Mouse (Mus musculus) intestine, embryonic 14.5 days (tissue): Measurements from ENCODE around the gene Samd3. TPM values are rescaled to one million over a fixed set of nuclear protein-coding genes. Genes with fewer than 3 reads are reported as not detected.

Source experiments
- ATAC-seq: fragments of 200-750 bp; cut with Nextera tagmentation; replicated peaks from 2 replicates; pipeline ENCODE4 v1.8.0; 2017; ENCODE audit warnings: low read depth, moderate number of reproducible peaks, moderate TSS enrichment, moderate library complexity; ENCODE audit not compliant: low FRiP score, low TSS enrichment
- DNase-seq: peaks from one replicate; pipeline ENCODE4 v3.0.0-alpha.2; 2018; ENCODE audit warnings: low spot score
- H3K27ac ChIP-seq: fragments of 300-500 bp; sonication (generic); 2 replicates; pipeline ENCODE4 v1.5.1; 2014; ENCODE audit warnings: low read depth, mild to moderate bottlenecking, control low read depth
- H3K27me3 ChIP-seq: fragments of 300-500 bp; sonication (generic); replicated peaks from 2 replicates; pipeline ENCODE4 v1.6.1; 2014; ENCODE audit warnings: low read length, control low read depth; ENCODE audit not compliant: control insufficient read depth, insufficient read depth
- H3K36me3 ChIP-seq: fragments of 300-500 bp; sonication (generic); 2 replicates; pipeline ENCODE4 v1.6.1; 2014; ENCODE audit warnings: low read length, control low read depth; ENCODE audit not compliant: control insufficient read depth, insufficient read depth
- H3K4me1 ChIP-seq: fragments of 300-500 bp; sonication (generic); replicated peaks from 2 replicates; pipeline ENCODE4 v1.6.1; 2014; ENCODE audit warnings: low read length, control low read depth, mixed read lengths; ENCODE audit not compliant: control insufficient read depth, insufficient read depth
- H3K4me2 ChIP-seq: fragments of 300-500 bp; sonication (generic); 2 replicates; pipeline ENCODE4 v1.6.1; 2014; ENCODE audit warnings: low read length
- H3K4me3 ChIP-seq: fragments of 300-500 bp; sonication (generic); 2 replicates; pipeline ENCODE4 v1.5.1; 2014; ENCODE audit warnings: low read depth, low read length, control low read depth, mixed read lengths
- H3K9ac ChIP-seq: fragments of 300-500 bp; sonication (generic); 2 replicates; pipeline ENCODE4 v1.6.1; 2014; ENCODE audit warnings: mild to moderate bottlenecking, low read length
- H3K9me3 ChIP-seq: fragments of 300-500 bp; sonication (generic); 2 replicates; pipeline ENCODE4 v1.6.1; 2016; ENCODE audit warnings: low read length, control low read depth; ENCODE audit not compliant: control insufficient read depth
- WGBS: fragments of 180-500 bp; shearing (Covaris S2); extraction: QIAGEN DNeasy Blood & Tissue Kit; methylation state at CpG from one replicate; pipeline ENCODE4 v1.1.7; 2014; 5-methylcytosine and 5-hydroxymethylcytosine counted together
- polyA plus RNA-seq: library from polyadenylated mRNA; unstranded; fragments of >200 nt; fragmentation: Nextera tagmentation; extraction: Ambion mirVana; gene quantifications from 2 replicates; pipeline ENCODE4 v1.2.1, GENCODE M21; 2014

Gene Samd3
- not detected in 2 replicates for polyA plus RNA-seq

DNA sequence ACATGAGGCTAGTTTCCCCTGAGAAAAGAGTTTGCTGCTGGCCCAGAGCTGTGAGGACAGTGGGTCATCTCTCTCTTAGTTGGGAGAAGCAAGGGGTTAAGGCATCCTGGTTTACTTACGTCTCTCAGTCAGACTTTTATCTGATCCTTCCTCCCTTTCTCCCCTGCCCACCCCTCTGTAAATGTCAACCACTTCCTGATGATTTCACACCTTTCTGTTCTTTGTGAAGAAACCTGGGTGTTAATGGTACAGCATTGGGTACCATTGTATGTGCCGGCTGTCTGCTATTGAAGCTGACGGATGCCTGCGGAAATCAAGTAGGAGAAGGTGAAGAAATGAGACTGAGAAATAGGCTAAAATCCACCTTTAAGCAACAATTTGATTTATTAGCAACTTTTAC lies at the start of gene Samd3:
TSS of gene Samd3 (plus strand) at position 220 of the 400 bp plus-strand sequence.
- DNase-seq (no peak), ATAC-seq (no peak)
- no peak within 1 kb of the TSS for H3K9ac ChIP-seq
- no peaks in the 10 kb centered on the region for H3K4me1 ChIP-seq
- no peaks in the 10 kb centered on the region for H3K36me3 ChIP-seq
- 42% methylated on average over 4 of the region's 4 CpGs for WGBS
- no peak within 1 kb of the TSS for H3K27ac ChIP-seq
- no peaks in the 10 kb centered on the region for H3K27me3 ChIP-seq
- H3K4me3 ChIP-seq: no peak within 1 kb of the TSS
- H3K9me3 ChIP-seq: no peaks in the 10 kb centered on the region
- no peak within 1 kb of the TSS for H3K4me2 ChIP-seq

DNA sequence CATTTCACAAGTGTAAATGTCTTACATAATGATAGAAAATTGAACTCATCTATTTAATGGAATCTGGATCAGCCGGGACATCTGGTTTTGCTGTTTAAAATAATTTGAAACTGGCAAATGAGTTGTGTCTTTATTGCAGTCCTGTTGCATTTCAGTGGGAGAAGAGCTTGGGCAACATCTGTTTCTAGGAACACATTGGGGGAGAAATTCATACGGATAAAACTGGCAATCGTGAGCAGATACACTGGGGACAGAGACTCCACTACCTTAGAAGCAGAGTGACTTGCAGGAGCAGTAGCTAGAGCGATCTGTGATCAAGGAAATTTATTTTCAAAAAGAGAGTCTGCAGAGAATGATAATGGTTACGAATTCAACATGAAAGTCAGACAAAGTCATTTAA lies 44.2 kb upstream of the Samd3 start:
- H3K4me3 ChIP-seq: no peak overlapping the region
- no peak overlapping the region for H3K27ac ChIP-seq
- no peaks in the 10 kb centered on the region for H3K27me3 ChIP-seq
- no peak overlapping the region for H3K4me2 ChIP-seq
- no peak overlapping the region for H3K9ac ChIP-seq
- ATAC-seq (no peak), DNase-seq (no peak)
- WGBS: 83% methylated on average over 5 of the region's 5 CpGs
- H3K9me3 ChIP-seq: no peaks in the 10 kb centered on the region
- H3K36me3 ChIP-seq: no peaks in the 10 kb centered on the region
- no peaks in the 10 kb centered on the region for H3K4me1 ChIP-seq

DNA sequence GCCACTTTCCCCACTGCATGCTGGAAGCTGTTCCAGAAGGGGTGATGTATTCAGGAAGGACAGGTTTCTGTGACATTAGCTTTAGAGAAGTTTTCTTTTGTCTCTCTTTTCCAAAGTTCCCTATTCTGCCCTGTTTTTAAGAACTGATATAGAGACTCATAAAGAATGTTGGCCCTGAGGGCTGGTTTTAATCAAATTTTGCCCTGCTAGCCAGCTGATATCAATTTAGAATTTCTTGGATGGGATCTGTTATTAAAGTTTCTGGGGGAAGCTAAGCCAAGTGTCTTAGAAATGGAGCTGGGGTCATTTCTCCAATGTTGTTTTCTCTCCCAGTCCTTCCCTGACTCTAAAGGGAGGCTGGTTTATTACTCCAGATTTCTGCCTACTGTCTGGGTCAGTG lies 38.7 kb upstream of the Samd3 start:
- Histone ChIP-seq H3K27ac (no peak overlapping the region), H3K9me3 (no peaks in the 10 kb centered on the region), H3K4me2 (no peak overlapping the region), H3K36me3 (no peaks in the 10 kb centered on the region), H3K4me3 (no peak overlapping the region), H3K27me3 (no peaks in the 10 kb centered on the region), H3K4me1 (no peaks in the 10 kb centered on the region), H3K9ac (no peak overlapping the region)
- ATAC-seq (no peak), DNase-seq (no peak)

DNA sequence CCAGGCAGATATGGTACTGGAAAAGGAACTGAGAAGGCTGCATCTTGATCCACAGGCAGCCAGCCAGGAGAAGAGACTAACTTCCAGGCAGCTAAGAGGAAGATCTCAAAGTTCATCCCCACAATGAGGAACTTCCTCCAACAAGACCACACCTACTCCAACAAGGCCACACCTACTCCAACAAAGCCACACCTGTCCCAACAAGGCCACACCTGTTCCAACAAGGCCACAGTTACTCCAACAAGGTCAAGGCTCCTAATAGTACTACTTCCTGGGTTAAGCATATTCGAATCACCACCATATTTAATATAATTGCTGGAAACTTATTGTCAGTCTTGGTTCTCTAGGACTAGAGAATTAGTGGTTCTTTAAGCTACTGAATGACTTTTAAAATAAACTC lies 34.6 kb upstream of the Samd3 start:
- Histone ChIP-seq H3K9me3 (no peaks in the 10 kb centered on the region), H3K9ac (no peak overlapping the region), H3K36me3 (no peaks in the 10 kb centered on the region), H3K27ac (no peak overlapping the region), H3K27me3 (no peaks in the 10 kb centered on the region), H3K4me3 (no peak overlapping the region), H3K4me2 (no peak overlapping the region), H3K4me1 (no peaks in the 10 kb centered on the region)
- no peak for ATAC-seq
- WGBS: 78% methylated on average over 1 of the region's 1 CpGs
- DNase-seq: no peak

DNA sequence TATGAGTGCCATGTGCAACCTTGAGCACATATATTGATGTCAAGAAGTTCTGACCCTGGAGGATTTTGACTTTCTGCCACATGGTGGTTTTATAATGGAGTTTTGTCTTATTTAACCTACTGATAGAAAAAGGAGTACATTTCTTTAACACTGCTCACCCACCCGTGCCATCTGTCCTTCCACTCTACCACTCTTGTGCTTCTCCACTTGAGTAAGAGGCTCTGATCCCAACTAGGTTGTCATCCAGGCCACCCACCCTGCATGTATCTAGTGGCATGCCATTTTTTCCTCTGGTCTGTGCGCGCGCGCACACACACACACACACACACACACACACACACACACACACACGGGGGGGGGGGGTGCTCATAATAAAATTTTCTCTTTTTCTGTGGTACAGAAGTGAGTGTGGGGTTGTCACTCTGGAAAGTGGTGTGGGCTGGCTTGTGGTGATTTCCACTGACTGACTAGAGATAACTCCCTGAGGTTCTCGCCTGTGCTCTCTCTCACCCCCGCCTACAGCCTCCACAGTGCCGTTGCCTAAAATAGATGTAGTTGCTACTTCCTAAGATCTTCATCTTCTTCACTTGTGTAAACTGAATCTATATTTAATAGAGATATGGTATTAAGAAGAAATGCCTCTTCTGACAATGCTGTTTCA lies 26.7 kb upstream of the Samd3 start:
- Histone ChIP-seq H3K36me3 (no peaks in the 10 kb centered on the region), H3K27me3 (no peaks in the 10 kb centered on the region), H3K9me3 (no peaks in the 10 kb centered on the region), H3K4me2 (no peak overlapping the region), H3K27ac (no peak overlapping the region), H3K4me1 (no peaks in the 10 kb centered on the region), H3K4me3 (no peak overlapping the region), H3K9ac (no peak overlapping the region)
- 82% methylated on average over 9 of the region's 9 CpGs for WGBS
- DNase-seq: no peak
- ATAC-seq: no peak

DNA sequence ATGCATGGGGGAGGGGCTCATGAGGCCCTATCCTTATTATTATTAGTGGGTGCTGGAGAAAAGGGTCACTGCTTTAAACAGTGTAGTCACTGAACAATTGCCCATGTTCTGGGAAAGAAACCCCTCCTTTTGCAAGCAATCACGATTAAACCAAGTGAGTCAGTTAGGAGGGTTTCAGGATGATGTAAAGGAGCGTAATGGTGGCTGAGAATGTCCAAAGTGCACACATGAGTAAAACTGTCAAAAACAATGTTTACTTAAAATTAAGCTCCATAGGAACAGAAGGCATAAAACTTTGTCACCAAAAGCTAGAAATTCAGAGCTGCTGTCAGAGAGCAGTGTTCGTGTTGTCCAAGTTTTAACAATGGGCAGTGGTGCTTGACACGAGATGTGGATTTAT lies 8.8 kb upstream of the Samd3 start:
- Histone ChIP-seq H3K9me3 (no peaks in the 10 kb centered on the region), H3K4me2 (no peak overlapping the region), H3K27ac (no peak overlapping the region), H3K9ac (no peak overlapping the region), H3K27me3 (no peaks in the 10 kb centered on the region), H3K36me3 (no peaks in the 10 kb centered on the region), H3K4me1 (no peaks in the 10 kb centered on the region), H3K4me3 (no peak overlapping the region)
- DNase-seq: no peak
- peak; percentile 85 for ATAC-seq
- WGBS: 62% methylated on average over 4 of the region's 4 CpGs

DNA sequence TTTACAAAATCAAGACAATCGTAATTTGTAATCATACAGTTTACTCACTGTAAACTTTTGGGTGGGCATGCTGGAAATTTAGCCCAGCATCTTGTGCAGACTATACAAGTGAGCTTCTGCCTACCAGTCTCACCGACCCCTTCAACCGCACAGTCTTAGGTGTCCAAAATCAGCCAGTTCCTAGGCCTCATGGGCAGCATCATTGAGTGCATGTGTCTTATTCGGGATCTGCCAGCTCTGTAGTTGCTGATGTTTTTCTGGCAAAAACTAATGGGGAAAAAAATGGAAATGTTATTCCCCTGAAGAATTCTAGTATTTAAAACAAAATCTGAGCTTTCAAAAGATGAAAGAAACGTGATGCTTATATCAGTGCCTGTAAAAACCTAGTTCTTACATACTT lies 3.3 kb upstream of the Samd3 start:
- WGBS: 86% methylated on average over 5 of the region's 5 CpGs
- no peaks in the 10 kb centered on the region for H3K9me3 ChIP-seq
- no peaks in the 10 kb centered on the region for H3K27me3 ChIP-seq
- ATAC-seq (no peak), DNase-seq (no peak)
- no peak overlapping the region for H3K4me3 ChIP-seq
- H3K9ac ChIP-seq: no peak overlapping the region
- H3K4me1 ChIP-seq: no peaks in the 10 kb centered on the region
- no peaks in the 10 kb centered on the region for H3K36me3 ChIP-seq
- no peak overlapping the region for H3K27ac ChIP-seq
- no peak overlapping the region for H3K4me2 ChIP-seq

DNA sequence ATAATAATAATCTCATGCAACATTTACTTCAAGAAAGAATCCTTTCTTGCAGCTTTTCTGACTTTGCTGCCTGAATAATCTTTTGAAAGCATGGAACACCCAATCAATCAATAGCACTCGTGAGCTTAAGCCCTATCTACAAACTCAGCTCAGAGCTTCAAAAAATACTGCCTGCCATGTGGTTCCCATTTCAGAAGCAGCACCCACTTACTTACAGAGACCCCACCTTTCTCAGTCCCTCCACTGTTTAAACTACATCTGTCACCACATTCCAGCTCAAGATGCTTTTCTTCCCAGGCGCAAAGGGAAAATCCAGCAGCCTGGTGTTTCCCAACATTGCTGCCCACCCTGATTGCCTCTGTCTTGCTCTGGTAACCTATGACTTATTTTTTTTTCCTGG lies 2.8 kb upstream of the Samd3 start:
- Histone ChIP-seq H3K9ac (no peak overlapping the region), H3K4me2 (no peak overlapping the region), H3K4me1 (no peaks in the 10 kb centered on the region), H3K27ac (no peak overlapping the region), H3K9me3 (no peaks in the 10 kb centered on the region), H3K27me3 (no peaks in the 10 kb centered on the region), H3K4me3 (no peak overlapping the region), H3K36me3 (no peaks in the 10 kb centered on the region)
- DNase-seq: no peak
- 36% methylated on average over 2 of the region's 2 CpGs for WGBS
- no peak for ATAC-seq

DNA sequence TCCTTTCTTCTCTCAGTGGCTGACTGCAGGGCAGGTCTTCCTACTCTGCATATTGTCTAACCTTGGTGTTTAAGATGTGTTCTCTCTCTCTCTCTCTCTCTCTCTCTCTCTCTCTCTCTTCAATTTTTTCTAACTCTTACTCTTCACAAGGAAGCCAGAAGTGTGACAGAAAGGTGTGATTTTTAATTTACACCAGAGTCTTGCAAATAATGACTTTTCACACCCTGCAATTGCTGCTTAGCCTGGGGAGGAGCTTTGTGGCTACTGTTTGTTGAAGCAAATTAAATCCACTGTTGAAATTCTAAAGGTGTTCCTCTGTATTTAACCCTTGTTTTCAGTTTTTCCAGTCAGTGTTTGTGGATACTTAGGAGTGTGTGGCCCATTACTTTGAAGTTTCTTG lies 1.3 kb upstream of the Samd3 start:
- Histone ChIP-seq H3K4me2 (no peak overlapping the region), H3K9me3 (no peaks in the 10 kb centered on the region), H3K36me3 (no peaks in the 10 kb centered on the region), H3K27me3 (no peaks in the 10 kb centered on the region), H3K4me3 (no peak overlapping the region), H3K4me1 (no peaks in the 10 kb centered on the region), H3K9ac (no peak overlapping the region), H3K27ac (no peak overlapping the region)
- ATAC-seq: no peak
- no peak for DNase-seq
